Mouse (Mus musculus): Measurements from ENCODE around the gene Il18. TPM values are rescaled to one million over a fixed set of nuclear protein-coding genes. Genes with fewer than 3 reads are reported as not detected.

Il18 gene
- 67.8 and 69.3 TPM in 2 replicates for polyA plus RNA-seq (2012; rRNA removed)

DNA sequence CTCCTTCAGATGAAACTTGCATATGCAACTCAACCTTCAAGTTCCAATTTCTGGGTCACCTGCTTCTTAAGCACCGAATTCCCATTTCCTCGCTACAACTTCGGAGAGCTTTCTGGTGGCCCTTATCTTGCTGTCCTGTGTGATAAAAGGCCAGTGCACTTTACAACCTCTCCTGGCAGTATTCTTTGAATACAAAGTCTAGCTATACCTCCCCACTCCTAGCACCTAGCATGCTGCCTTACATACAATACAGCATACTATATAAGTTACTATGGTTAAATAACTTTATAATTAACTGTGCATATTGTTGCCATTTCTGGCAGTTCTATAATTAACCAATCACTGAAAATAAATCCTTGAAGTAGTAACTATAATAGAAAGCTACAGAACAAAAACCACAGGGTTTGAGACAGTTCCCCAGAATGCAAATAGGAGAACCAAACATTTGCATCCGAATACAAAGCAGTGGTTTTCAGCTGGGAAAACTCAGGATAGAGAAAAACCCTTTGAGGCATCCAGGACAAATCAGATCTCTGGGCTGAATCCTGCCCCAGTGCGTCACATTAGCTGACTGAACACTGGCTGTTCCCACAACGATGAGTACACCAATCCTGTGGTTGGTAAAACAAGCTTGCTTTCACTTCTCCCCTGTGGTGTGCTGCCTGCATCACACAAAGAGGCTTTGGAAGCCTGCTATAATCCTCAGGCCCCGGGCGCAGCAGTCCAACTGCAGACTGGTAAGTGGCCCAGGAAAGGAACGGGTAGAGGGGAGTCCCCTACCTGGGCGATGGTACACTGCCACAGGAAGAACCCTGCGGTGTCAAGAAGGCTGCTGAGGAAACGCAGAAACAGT lies at the start of gene Il18:
TSS of gene Il18 (plus strand) at position 587 of the 853 bp plus-strand sequence.
- TF ChIP-seq POLR2A (IDR thresholded peaks at IDR 0.05; ENCODE audit: extremely low read depth, insufficient read depth, low read length) (no peak; the same call in 1 of the 2 replicates), CTCF (IDR thresholded peaks at IDR 0.05; ENCODE audit: extremely low read depth, insufficient read depth, low read length) (no peak)
- H3K27ac ChIP-seq (ENCODE audit: insufficient read depth, low read length): peak within 1 kb of the TSS; percentile 94
- H3K4me3 ChIP-seq (ENCODE audit: insufficient read depth, low read length): peak within 1 kb of the TSS; percentile 45
- H3K4me1 ChIP-seq (ENCODE audit: control insufficient read depth, insufficient read depth, low read length): peaks cover 3% of the 10 kb centered on the region; the same call in 1 of the 2 replicates

- TF ChIP-seq CTCF (IDR thresholded peaks at IDR 0.05; ENCODE audit: extremely low read depth, insufficient read depth, low read length) (no peak), POLR2A (IDR thresholded peaks at IDR 0.05; ENCODE audit: extremely low read depth, insufficient read depth, low read length) (no peak)
- Histone ChIP-seq H3K4me3 (ENCODE audit: insufficient read depth, low read length) (no peak overlapping the region), H3K27ac (ENCODE audit: insufficient read depth, low read length) (no peak overlapping the region), H3K4me1 (ENCODE audit: control insufficient read depth, insufficient read depth, low read length) (no peaks in the 10 kb centered on the region)
Observed at GRCm38 (mm10) chr9:50505405-50505804, 49.2 kb upstream of the Il18 start.

DNA sequence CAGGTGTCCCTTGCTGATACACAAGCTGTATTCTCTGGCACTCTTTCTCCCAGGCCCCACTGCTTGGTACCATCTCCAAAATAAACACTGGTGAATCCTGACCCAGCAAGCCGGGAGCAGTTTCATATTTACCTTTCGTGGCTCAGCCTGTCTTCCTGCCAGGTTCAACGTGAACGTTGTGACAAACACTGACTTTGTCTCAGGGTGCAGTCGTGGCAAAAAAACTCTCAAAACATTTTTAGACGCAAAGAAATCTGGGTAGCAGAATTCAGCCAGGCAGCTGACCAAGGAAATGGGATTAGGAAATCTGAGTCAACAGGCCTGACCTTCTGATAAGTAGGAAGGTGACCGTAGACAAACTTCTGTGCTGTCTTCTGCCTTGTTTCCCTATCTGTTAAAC lies 47.1 kb upstream of the Il18 start:
- Histone ChIP-seq H3K4me1 (ENCODE audit: control insufficient read depth, insufficient read depth, low read length) (no peaks in the 10 kb centered on the region), H3K4me3 (ENCODE audit: insufficient read depth, low read length) (no peak overlapping the region), H3K27ac (ENCODE audit: insufficient read depth, low read length) (no peak overlapping the region)
- no peak for TF ChIP-seq POLR2A (IDR thresholded peaks at IDR 0.05; ENCODE audit: extremely low read depth, insufficient read depth, low read length)

GRCm38 (mm10) chr9:50515462-50515861 lies 39.2 kb upstream of the Il18 start:
- H3K4me3 ChIP-seq (ENCODE audit: insufficient read depth, low read length): no peak overlapping the region
- no peaks in the 10 kb centered on the region for H3K4me1 ChIP-seq (ENCODE audit: control insufficient read depth, insufficient read depth, low read length)
- TF ChIP-seq POLR2A (IDR thresholded peaks at IDR 0.05; ENCODE audit: extremely low read depth, insufficient read depth, low read length) (no peak), CTCF (IDR thresholded peaks at IDR 0.05; ENCODE audit: extremely low read depth, insufficient read depth, low read length) (no peak)
- H3K27ac ChIP-seq (ENCODE audit: insufficient read depth, low read length): no peak overlapping the region

DNA sequence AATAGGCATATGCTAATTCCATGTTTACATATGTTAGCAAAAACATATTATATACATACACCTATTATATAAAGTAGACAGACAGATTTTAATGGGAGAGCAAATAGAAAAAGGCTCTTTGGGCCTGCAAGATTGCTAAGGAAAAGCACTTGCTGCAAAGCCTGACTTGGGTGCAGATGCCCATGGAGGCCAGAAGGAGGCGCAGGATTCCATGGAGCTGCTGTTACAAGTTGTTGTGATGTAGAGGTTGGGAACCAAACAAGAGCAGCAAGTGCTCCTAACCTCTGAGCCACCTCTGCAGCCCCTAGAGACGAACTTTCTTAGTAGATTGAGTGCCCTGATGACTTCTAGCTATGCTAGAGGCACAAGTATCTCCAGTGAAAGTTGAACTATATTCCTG lies 35.8 kb upstream of the Il18 start:
- Histone ChIP-seq H3K4me3 (ENCODE audit: insufficient read depth, low read length) (no peak overlapping the region), H3K4me1 (ENCODE audit: control insufficient read depth, insufficient read depth, low read length) (0 out of 2 replicates have a peak, but pooled peaks cover 2% of the 10 kb centered on the region), H3K27ac (ENCODE audit: insufficient read depth, low read length) (no peak overlapping the region)
- TF ChIP-seq POLR2A (IDR thresholded peaks at IDR 0.05; ENCODE audit: extremely low read depth, insufficient read depth, low read length): no peak
- TF ChIP-seq CTCF (IDR thresholded peaks at IDR 0.05; ENCODE audit: extremely low read depth, insufficient read depth, low read length): peak; percentile 17; the same call in 1 of the 2 replicates

DNA sequence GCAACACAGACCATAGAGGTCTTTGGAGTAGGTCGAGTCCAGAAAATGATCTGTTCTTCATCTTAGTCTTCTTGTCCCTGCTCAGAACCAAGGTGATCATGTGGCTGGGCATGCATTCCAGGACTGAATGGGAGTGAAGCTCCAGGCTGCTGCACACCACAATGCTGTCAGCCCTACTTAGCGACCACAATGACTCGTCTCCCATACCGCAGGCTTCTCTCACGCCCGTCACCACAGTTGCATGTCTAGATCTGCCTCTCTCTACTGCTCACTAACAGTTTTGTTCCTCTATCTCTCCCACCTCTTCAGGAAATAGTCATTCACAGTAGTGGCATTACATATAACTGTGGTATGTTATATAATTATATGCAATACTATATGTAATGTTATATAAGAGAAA lies 33.9 kb upstream of the Il18 start:
- H3K4me1 ChIP-seq (ENCODE audit: control insufficient read depth, insufficient read depth, low read length): 0 out of 2 replicates have a peak, but pooled peaks cover 2% of the 10 kb centered on the region
- TF ChIP-seq POLR2A (IDR thresholded peaks at IDR 0.05; ENCODE audit: extremely low read depth, insufficient read depth, low read length): no peak
- TF ChIP-seq CTCF (IDR thresholded peaks at IDR 0.05; ENCODE audit: extremely low read depth, insufficient read depth, low read length): no peak
- H3K27ac ChIP-seq (ENCODE audit: insufficient read depth, low read length): no peak overlapping the region
- H3K4me3 ChIP-seq (ENCODE audit: insufficient read depth, low read length): no peak overlapping the region

DNA sequence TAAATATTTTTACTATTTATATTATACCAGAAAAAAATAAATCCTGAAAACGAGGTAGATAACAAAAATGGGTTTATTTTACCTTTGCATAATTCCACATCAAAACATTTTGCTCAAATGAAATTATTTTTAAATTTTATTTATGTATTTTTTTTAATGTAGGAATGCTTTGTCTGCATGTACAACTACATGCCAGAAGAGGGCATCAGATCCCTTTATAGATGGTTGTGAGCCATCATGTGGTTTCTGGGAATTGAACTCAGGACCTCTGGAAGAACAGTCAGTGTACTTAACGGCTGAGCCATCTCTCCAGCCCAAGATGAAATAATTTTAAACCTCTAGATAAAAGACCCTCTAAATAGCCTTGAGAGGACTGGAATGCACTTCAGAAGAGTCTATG lies 33.1 kb upstream of the Il18 start:
- TF ChIP-seq POLR2A (IDR thresholded peaks at IDR 0.05; ENCODE audit: extremely low read depth, insufficient read depth, low read length): no peak
- no peak for TF ChIP-seq CTCF (IDR thresholded peaks at IDR 0.05; ENCODE audit: extremely low read depth, insufficient read depth, low read length)
- Histone ChIP-seq H3K27ac (ENCODE audit: insufficient read depth, low read length) (no peak overlapping the region), H3K4me1 (ENCODE audit: control insufficient read depth, insufficient read depth, low read length) (0 out of 2 replicates have a peak, but pooled peaks cover 2% of the 10 kb centered on the region), H3K4me3 (ENCODE audit: insufficient read depth, low read length) (no peak overlapping the region)

- H3K27ac ChIP-seq (ENCODE audit: insufficient read depth, low read length): no peak overlapping the region
- H3K4me1 ChIP-seq (ENCODE audit: control insufficient read depth, insufficient read depth, low read length): 0 out of 2 replicates have a peak, but pooled peaks cover 2% of the 10 kb centered on the region
- H3K4me3 ChIP-seq (ENCODE audit: insufficient read depth, low read length): no peak overlapping the region
- TF ChIP-seq POLR2A (IDR thresholded peaks at IDR 0.05; ENCODE audit: extremely low read depth, insufficient read depth, low read length) (no peak), CTCF (IDR thresholded peaks at IDR 0.05; ENCODE audit: extremely low read depth, insufficient read depth, low read length) (no peak)
Observed at GRCm38 (mm10) chr9:50522574-50522973, 32.1 kb upstream of the Il18 start.

- TF ChIP-seq CTCF (IDR thresholded peaks at IDR 0.05; ENCODE audit: extremely low read depth, insufficient read depth, low read length) (no peak), POLR2A (IDR thresholded peaks at IDR 0.05; ENCODE audit: extremely low read depth, insufficient read depth, low read length) (no peak)
- no peak overlapping the region for H3K4me3 ChIP-seq (ENCODE audit: insufficient read depth, low read length)
- H3K27ac ChIP-seq (ENCODE audit: insufficient read depth, low read length): no peak overlapping the region
- 0 out of 2 replicates have a peak, but pooled peaks cover 2% of the 10 kb centered on the region for H3K4me1 ChIP-seq (ENCODE audit: control insufficient read depth, insufficient read depth, low read length)
Observed at GRCm38 (mm10) chr9:50524936-50525335, 29.7 kb upstream of the Il18 start.

GRCm38 (mm10) chr9:50525585-50525984 lies 29.0 kb upstream of the Il18 start:
- Histone ChIP-seq H3K4me3 (ENCODE audit: insufficient read depth, low read length) (no peak overlapping the region), H3K27ac (ENCODE audit: insufficient read depth, low read length) (no peak overlapping the region), H3K4me1 (ENCODE audit: control insufficient read depth, insufficient read depth, low read length) (0 out of 2 replicates have a peak, but pooled peaks cover 2% of the 10 kb centered on the region)
- TF ChIP-seq CTCF (IDR thresholded peaks at IDR 0.05; ENCODE audit: extremely low read depth, insufficient read depth, low read length) (no peak), POLR2A (IDR thresholded peaks at IDR 0.05; ENCODE audit: extremely low read depth, insufficient read depth, low read length) (no peak)

All from cortical plate, adult 2 months (tissue).